Mouse (Mus musculus): Measurements from ENCODE around the gene Ppp4r2.

DNA sequence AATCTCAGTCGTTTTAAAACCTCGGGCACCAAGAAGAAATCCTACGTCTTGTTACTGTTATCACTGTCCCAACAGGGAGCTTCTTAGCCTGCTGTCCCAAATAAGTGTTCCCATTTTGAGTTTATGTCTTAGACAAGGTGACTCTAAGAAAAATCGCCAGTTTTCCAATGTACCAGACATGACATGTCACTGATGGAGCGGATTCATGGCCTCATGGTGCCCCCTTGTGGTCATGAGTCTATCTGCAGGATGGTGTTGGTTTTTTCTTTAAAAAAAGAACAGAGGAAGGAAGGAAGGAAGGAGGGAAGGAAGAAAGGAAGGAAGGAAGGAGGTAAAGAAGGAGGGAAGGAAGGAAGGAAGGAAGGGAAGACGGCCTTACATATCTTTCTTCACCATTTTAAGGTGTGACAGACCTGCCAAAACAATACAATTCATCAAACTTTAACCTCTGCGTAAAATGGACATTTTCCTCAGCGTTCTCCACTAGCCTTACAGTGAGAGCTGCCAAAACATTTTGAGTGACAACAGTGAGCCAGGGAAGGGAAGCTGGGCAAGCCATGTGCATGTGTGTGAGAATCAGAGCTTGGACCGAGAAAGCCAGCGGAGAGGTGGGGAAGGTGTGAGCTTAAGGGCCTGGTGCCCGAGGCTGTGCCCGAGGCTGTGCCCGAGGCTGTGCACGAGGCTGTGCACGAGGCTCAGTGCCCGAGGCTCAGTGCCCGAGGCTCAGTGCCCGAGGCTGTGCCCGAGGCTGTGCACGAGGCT is 42.6 kb downstream of the Ppp4r2 start:
- TF ChIP-seq CTCF (IDR thresholded peaks at IDR 0.05; ENCODE audit: low read depth, low read length) (0 out of 2 replicates have a peak, but pooled peaks have one; percentile 26), TAL1 (conservative IDR thresholded peaks at IDR 0.05; ENCODE audit: low read depth, low read length) (no peak)

Measured in G1E (cell line).